Mouse (Mus musculus) 3T3-L1 (cell line): ENCODE measurements around the gene Tspan6.

Source experiments
- DNase-seq: peaks from one replicate; pipeline ENCODE4 v3.0.0-alpha.2; 2015; ENCODE audit warnings: low read depth, low spot score

The Tspan6 gene

DNA sequence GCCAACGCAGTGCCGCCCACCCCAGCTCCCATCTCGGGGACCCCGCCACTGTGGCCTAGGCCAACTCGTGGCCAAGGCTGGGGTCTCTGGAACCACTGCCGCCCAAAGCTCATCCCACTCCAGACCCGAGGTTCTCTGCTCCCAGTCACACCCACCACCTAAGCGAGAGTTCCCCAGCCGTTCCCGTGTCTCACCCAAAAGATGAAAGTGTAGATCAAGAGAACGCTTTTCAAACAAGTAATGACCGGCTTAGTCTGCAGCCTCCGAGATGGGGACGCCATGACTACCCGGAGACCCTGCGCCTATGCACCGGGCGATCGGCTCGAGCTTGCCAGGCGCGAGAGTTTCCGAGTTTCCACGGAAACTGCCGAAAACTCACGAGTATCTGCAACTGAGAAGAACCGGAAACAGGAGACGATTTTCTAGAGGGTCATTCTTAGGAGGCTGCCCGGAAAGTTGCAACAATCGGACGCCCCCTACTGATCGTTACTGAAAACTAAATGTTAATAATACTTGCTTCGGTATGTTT is at the start of gene Tspan6:
Gene Tspan6 (minus strand): TSS at position 416 of the 529 bp plus-strand sequence.
- DNase-seq: peak; percentile 84

DNA sequence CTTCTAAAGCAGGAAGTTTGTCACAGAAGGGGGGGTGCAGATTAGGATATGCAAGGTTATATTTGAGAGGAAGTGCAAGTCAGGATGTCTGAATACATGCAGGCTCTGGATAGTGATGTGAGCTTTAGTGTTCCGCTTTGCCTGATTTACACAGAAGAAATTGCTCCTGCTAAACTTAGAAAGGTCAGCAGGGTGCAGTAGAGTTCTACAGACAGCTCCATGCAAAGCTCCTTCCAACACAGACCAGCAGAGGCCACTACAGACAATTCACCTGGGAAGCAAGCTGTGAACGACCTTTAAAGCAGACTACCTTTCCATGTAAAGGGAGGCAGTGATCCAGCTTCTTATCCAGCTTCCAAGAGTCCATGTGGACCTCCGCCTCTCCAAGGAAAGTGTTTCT is 49.2 kb upstream of the Tspan6 start:
- peak; percentile 71 for DNase-seq

- no peak for DNase-seq
These were observed 41.3 kb upstream of the Tspan6 start for GRCm38 (mm10) chrX:133939561-133939960.

DNA sequence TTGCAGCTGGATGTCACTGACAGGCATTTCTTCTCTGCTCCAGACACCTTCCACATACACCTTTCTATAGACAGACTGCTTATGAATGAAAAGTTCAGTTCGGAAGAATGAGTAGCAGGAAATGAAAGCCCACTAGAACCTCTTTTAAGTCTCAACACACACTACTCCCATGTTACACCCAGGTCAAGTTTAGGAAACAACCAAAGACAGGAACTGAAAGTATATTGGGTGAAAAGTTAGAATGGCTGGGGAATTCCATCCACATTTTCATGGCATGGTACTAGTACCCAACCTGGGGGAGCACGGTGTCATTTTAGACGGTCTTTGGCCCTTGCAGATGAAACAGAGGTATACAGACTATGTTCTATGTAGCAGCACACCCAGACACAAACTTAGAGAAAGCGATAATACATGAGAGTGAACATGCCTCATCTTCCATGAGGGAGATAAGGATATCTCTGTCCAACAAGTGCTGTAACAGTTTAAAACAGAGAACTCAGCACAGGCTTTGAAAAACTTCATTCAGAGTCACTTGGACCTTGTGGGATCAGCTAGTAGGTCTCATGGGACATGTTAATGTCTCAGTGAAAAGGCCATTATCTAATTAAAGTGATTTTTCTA is 38.5 kb upstream of the Tspan6 start:
- no peak for DNase-seq

- peak; percentile 66 for DNase-seq
These were observed 33.2 kb upstream of the Tspan6 start for GRCm38 (mm10) chrX:133931302-133932013.

DNA sequence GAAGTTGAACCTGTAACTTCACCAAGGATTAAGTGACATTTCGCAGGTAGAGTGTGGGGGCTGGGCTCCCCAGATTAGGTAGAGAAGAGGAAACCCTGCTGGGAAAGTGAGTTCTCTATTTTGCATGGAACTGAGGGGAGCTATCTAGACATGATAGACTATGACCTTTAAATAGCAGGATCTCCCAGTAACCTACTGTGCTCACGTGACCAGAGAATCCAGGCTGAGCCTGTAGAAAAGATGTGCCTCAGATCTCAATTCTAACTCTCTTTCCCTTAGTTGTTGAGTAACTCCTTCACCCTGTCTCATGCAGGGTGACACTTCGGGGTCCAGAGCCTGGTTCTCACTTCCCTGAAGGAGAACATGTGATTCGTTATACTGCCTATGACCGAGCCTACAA is 28.5 kb upstream of the Tspan6 start:
- DNase-seq: no peak

DNA sequence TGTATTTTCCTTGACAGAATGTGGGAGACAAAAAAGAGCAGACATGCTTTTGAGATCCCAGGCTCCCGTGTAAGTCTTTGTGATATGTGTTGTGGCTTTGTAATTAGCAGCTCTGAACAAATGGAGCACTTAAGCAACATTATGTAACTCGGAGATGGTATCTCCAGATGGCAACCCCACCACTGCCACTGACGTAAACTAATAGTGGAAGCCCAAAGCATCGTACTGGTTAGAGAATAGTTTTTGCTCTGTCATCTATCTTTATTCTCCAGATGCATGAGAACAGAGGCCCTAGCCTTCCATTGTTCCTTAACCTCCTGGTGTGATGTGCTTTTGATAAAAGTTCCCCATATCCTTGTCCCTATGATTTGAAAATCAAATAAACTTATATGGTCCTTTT is 23.0 kb upstream of the Tspan6 start:
- DNase-seq: no peak

DNA sequence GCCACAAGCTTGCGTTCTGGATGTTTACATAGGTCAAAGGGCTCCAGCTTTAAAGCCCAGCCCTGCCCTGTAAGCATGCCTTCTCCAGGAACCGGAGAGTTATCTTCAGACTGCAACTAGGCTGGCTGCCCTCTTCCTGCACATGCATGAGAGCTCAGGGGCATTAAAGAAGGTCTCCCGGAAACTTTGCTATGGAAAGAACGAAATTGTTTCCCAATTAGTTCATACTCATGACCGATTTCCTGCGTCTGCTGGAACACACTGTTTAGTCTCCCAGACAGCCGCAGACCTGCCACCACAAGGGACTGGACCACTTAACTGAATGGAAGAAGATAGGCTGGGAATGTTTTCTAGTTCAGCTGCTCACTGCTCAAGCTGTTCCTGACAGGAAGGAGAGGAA is 16.0 kb upstream of the Tspan6 start:
- DNase-seq: no peak

GRCm38 (mm10) chrX:133913006-133913405 is 14.8 kb upstream of the Tspan6 start:
- no peak for DNase-seq

GRCm38 (mm10) chrX:133911397-133912103 is 13.3 kb upstream of the Tspan6 start:
- DNase-seq: peak; percentile 34

DNA sequence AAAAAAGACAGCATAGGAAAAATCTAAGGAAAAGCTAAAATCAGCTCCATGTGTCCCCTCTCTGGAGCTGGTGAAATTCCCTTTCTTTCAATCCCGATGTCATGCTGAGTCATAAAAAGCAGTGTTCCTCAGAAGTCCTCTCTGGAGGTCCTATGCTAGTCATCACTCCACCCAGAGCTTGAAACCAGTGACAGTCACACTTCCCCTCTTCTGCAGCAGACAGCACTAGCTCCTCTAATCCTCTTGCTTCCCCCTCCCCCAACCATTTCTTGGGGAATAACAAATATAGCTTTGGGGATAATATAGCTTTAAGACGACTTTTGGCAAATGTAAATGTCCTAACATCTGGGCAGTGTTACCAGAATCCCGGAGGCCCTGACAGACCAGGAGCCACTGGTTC is 10.0 kb upstream of the Tspan6 start, which contains the start of gene Srpx2:
Gene Srpx2 (plus strand): TSS at position 166 of the 400 bp plus-strand sequence.
- DNase-seq: peak; percentile 35

DNA sequence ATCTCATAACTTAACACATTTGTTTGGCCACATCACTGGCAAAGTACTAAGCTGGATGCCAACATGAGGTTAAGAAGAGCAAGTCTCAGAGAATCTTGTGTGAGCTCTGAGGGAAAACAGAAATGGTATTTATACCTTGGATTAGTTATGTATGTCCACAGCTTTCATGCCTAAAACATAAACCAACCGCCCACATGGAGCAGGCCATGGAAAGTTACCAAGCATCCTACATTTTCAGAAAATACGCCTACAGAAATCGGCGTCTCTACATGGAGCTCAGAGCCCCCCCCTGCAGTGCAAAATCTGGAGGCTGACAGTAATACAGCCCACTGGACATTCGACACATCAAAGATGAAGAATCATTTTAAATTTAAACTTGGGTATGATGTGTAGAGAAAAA is 10.1 kb downstream of the Tspan6 start:
- no peak for DNase-seq

- no peak for DNase-seq
These were observed 10.9 kb downstream of the Tspan6 start for GRCm38 (mm10) chrX:133887308-133887707.

DNA sequence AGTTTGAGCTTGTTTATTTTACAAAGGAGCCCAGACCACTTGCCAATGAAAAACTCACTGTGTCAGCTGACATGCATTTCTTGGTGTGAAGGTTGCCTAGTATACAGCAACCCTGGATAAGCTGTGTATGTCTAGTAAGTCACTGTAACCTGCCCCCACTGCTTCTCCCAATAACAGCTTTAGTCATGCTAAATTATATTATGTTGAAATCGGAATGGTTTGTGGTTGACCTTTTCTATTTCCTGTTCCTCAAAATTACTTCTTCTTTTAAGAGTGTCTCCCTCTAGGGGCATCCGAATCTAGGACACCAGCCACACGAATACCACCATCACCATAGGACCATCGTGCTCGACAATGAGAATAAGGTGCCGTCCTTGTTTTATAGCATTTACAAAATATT is 28.5 kb downstream of the Tspan6 start:
- DNase-seq: peak; percentile 18

- DNase-seq: no peak
These were observed 44.6 kb downstream of the Tspan6 start for GRCm38 (mm10) chrX:133853637-133854036.

- no peak for DNase-seq
These were observed 47.5 kb downstream of the Tspan6 start, which contains the start of gene Tnmd for GRCm38 (mm10) chrX:133850680-133851079. TSS of gene Tnmd (plus strand) at chrX:133850980.
